Mouse (Mus musculus): Measurements from ENCODE around the gene Lins1. TPM values are rescaled to one million over a fixed set of nuclear protein-coding genes. Genes with fewer than 3 reads are reported as not detected.

Gene Lins1
- total RNA-seq, 2 experiments from 2014 or later: 4.4 to 4.7 TPM

GRCm38 (mm10) chr7:66729232-66729631, 39.5 kb downstream of the Lins1 start:
- no peak for DNase-seq (ENCODE audit: low spot score)

DNA sequence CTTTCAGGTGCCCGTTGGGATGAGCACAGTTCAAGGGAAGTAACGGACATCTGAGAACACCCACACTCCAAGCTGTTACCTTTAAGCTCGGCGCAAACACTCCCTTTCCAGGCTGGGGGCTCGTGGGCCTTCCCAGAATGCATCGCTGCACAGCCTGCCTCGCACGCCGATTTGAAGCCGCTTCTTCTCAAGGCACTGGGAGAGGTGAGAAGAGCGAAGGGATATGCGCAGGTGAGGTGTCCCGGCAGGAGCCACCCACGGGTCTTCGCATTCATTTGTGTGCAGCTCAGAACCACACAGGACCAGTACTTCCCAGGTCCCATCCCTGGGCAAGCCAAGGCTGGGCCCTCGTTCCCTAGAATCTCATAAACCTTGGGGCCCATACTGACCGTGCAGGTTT, 43.7 kb downstream of the Lins1 start:
- DNase-seq (ENCODE audit: low spot score): no peak

GRCm38 (mm10) chr7:66733882-66734281, 44.2 kb downstream of the Lins1 start:
- no peak for DNase-seq (ENCODE audit: low spot score)

GRCm38 (mm10) chr7:66734466-66734865, 44.8 kb downstream of the Lins1 start:
- no peak for DNase-seq (ENCODE audit: low spot score)

DNA sequence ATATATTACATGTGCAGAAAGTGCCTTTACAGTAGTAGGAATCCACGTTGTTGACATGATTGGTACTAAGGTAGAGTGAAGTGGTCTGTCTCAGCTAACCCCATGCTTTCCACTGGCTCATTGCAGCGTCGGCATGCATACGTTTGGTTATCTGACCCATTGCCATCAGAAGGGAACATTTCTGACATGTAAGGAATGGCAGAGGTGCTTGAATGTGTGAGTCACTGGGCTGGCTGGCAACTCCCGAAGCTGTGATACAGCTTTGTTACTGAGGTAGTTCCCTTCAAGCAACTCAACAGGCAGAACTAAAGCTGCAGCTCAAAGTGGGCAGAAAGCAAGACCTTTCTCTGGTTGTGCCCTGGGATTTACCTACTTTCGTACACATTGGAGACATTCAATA, 45.3 kb downstream of the Lins1 start:
- DNase-seq (ENCODE audit: low spot score): no peak

- no peak for DNase-seq (ENCODE audit: low spot score)
Observed at GRCm38 (mm10) chr7:66737418-66737817, 47.7 kb downstream of the Lins1 start.

- no peak for DNase-seq (ENCODE audit: low spot score)
Observed at GRCm38 (mm10) chr7:66741008-66741407, 51.3 kb downstream of the Lins1 start.

- no peak for DNase-seq (ENCODE audit: low spot score)
Observed at GRCm38 (mm10) chr7:66741412-66741811, 51.7 kb downstream of the Lins1 start.

- no peak for DNase-seq (ENCODE audit: low spot score)
Observed at GRCm38 (mm10) chr7:66743377-66743781, 53.7 kb downstream of the Lins1 start, which contains the start of gene Cers3. Cers3 (plus strand) TSS chr7:66743504.

GRCm38 (mm10) chr7:66746972-66747371, 57.3 kb downstream of the Lins1 start:
- DNase-seq (ENCODE audit: low spot score): no peak

DNA sequence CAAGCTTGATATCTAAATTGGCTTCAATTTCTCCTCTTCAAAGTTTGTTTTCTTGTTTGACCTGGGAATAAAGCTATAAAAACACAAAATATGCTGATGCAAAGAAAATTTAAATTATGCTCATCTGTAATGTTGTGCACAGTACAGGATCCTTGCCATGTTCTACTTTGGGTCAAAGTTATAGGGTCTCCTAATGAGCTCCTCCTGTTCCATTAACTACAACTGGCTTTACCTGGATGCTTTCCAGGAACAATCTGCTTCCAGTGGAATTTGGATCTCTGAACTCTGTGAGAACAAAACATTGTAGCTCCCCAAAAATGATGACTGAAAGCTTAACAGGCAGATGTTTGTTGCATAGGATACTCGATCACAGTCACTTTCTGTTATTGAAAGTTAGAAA, 60.3 kb downstream of the Lins1 start:
- DNase-seq (ENCODE audit: low spot score): no peak

DNA sequence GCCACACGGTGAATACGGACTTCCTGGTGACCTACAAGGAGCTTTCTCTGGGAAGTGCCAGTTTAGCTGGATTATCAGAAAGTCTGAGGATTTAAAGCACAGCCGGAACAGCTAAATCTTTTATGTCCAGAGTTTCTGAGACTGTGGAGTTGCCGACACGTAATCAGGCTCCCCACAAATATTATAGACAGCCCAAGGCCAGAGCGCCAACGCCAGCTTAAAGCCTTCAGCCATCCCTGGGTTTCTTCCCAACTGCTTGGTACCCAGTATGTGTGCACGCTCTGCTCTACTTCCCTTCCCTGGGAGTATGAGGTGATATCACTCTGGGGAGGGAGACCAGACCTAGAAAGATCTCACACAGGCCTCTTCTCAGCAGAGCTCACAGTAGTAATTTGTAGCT, 64.1 kb downstream of the Lins1 start:
- no peak for DNase-seq (ENCODE audit: low spot score)

GRCm38 (mm10) chr7:66755611-66756010, 65.9 kb downstream of the Lins1 start:
- no peak for DNase-seq (ENCODE audit: low spot score)

Other genes starting within 250 kb of the Lins1 start
- 1 to 10 TPM; 7.0 to 7.7 TPM for gene Asb7, start 293 bp upstream of the Lins1 start, total RNA-seq (2021)
- under 1 TPM in 1 of 2 experiments, not detected in 1; 0.07 TPM for gene Cers3, start 53.6 kb downstream of the Lins1 start, total RNA-seq (2021)
- under 1 TPM in 1 of 2 experiments, not detected in 1; 0.50 TPM for gene Adamts17, start 149.8 kb downstream of the Lins1 start, total RNA-seq (2021)

Data from gastrocnemius, adult 18-20 months (tissue).